Mouse (Mus musculus): ENCODE measurements around the gene Slc25a41.
A peak's percentile ranks its signal among the peaks of the same experiment; 100 is the strongest.

Slc25a41 gene

GRCm38 (mm10) chr17:56996506-56996905 is 44.9 kb downstream of the Slc25a41 start:
- no peak for DNase-seq (ENCODE audit: low read depth in 2 of 2, low spot score in 2 of 2)

GRCm38 (mm10) chr17:56995046-56995445 is 46.4 kb downstream of the Slc25a41 start:
- no peak for DNase-seq (ENCODE audit: low read depth in 2 of 2, low spot score in 2 of 2)

GRCm38 (mm10) chr17:56990966-56991365 is 50.5 kb downstream of the Slc25a41 start:
- DNase-seq (ENCODE audit: low read depth in 2 of 2, low spot score in 2 of 2): no peak

- DNase-seq (ENCODE audit: low read depth in 2 of 2, low spot score in 2 of 2): peak; percentile 93 to 96
These were observed 51.2 kb downstream of the Slc25a41 start, which contains the start of gene Clpp for GRCm38 (mm10) chr17:56990115-56990746. Gene Clpp, plus strand, starts transcription at chr17:56990305.

- DNase-seq (ENCODE audit: low read depth in 2 of 2, low spot score in 2 of 2): no peak
These were observed 51.9 kb downstream of the Slc25a41 start for GRCm38 (mm10) chr17:56989467-56990114.

GRCm38 (mm10) chr17:56988921-56989430 is 52.5 kb downstream of the Slc25a41 start:
- no peak for DNase-seq (ENCODE audit: low read depth in 2 of 2, low spot score in 2 of 2)

- no peak for DNase-seq (ENCODE audit: low read depth in 2 of 2, low spot score in 2 of 2)
These were observed 53.0 kb downstream of the Slc25a41 start for GRCm38 (mm10) chr17:56988441-56988840.

- DNase-seq (ENCODE audit: low read depth in 2 of 2, low spot score in 2 of 2): no peak
These were observed 55.2 kb downstream of the Slc25a41 start for GRCm38 (mm10) chr17:56986105-56986805.

GRCm38 (mm10) chr17:56985656-56986055 is 55.8 kb downstream of the Slc25a41 start:
- DNase-seq (ENCODE audit: low read depth in 2 of 2, low spot score in 2 of 2): no peak

GRCm38 (mm10) chr17:56984886-56985285 is 56.6 kb downstream of the Slc25a41 start:
- no peak for DNase-seq (ENCODE audit: low read depth in 2 of 2, low spot score in 2 of 2)

Data from CD8-positive naive resting alpha-beta T cell, adult 2 months (primary cell).